Mouse (Mus musculus): ENCODE results near the gene Dnajb4.

DNA sequence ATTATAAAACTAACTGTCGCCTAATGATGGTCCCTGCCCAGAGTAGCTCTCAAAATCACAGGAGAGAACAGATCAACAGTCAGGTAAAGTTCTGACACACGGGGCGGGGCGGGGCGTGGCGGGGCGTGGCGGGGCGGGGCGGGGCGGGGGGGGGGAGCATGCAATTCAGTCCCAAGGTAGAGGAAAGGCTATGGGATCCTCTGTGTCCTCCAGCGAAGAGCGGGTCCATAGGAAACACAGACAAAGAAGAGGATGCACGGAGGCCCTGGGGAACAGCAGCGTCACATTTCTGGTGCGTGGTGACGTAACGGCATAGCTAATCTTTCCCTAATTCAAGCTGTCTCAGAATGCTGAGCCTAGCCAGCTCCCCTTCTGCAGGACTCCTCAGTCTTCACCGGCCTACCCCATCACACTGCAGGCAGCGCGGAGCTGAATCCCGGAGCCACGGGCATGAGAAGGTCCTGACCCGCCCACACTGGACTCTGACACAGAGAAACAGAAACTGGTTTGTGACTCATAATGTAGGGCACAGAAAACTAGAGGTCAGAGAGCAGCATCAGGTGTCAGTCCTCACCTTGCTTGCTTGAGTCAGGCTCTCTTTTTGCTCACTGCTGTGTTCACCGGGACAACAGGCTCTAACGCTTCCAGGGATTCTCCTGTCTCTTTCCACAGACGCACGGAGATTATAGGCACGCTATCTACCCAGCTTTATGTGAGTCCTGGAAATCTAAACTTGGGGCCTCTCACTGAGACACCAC is 58.2 kb downstream of the Dnajb4 start:
- TF ChIP-seq CTCF (IDR thresholded peaks at IDR 0.05; ENCODE audit: extremely low read depth, insufficient read length, insufficient replicate concordance, low read depth, low read length) (no peak), POLR2A (IDR thresholded peaks at IDR 0.05; ENCODE audit: low read depth, low read length) (no peak)
